Mouse (Mus musculus) kidney, adult 18-20 months (tissue): Measurements from ENCODE around the gene Ccdc77.

Experiments
- DNase-seq: peaks from one replicate; pipeline ENCODE4 v3.0.0; 2021

Gene Ccdc77

DNA sequence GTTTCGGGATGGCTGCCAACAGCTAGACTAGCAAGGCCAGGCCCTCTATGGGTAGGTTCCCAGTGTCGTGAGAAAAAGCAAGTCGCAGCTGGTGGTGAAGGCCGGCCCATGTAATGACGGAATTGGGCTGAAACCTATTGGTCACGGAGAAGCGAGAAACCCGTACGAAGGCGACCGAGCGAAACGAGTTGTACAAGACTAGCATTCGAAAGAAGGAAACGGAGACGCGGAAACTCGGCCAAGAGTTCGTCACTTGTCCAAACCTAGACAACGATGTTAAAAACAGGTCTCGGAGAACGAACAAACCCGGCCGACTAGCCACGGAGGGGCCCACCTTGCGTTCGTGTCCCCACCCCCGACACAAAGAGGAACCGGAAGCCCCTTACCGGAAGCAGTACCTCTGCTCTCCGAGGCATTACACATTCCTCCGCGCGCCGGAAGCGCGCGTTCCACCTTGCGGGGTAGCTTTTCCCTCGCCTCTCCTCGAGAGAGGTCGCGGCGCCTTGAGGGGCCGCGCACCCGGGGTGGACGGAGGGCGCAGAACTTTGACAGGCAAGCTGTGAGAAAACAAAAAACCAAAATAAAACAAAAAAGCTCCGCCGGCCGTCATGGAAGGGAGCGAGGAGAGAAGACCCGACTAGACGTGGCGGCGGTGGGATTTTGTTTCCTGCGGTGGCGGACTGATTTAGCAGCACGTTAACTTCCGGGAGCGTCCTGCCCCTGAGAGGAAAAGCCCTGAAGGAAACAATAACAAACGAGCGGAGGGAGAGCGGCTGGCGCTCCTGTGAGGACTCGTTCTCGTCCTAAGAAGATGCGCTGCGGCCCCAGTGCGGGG is at the start of gene Ccdc77, which contains the start of gene Kdm5a:
Gene Ccdc77 (minus strand): TSS at position 687 of the 835 bp plus-strand sequence.
Gene Kdm5a (plus strand): TSS at position 437 of the 835 bp plus-strand sequence.
- peak; percentile 94 for DNase-seq

DNA sequence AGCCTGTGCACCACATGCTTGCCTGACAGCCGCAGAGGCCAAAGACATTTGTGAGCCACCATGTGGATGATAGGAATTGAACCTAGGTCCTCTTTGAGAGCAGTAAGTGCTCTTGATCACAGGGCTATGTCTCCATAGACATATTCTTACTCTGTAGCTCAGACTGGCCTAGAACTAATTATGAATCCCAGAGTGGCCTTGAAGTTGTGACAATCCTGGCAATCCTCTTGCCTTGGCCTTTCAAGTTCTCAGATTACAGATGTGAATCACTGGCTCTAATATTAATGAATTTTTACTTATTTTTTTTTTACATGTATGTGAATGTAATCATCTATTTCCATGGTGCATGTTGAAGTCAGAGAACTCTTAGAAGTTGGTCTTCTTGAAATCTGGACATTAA is 39.8 kb upstream of the Ccdc77 start:
- no peak for DNase-seq

DNA sequence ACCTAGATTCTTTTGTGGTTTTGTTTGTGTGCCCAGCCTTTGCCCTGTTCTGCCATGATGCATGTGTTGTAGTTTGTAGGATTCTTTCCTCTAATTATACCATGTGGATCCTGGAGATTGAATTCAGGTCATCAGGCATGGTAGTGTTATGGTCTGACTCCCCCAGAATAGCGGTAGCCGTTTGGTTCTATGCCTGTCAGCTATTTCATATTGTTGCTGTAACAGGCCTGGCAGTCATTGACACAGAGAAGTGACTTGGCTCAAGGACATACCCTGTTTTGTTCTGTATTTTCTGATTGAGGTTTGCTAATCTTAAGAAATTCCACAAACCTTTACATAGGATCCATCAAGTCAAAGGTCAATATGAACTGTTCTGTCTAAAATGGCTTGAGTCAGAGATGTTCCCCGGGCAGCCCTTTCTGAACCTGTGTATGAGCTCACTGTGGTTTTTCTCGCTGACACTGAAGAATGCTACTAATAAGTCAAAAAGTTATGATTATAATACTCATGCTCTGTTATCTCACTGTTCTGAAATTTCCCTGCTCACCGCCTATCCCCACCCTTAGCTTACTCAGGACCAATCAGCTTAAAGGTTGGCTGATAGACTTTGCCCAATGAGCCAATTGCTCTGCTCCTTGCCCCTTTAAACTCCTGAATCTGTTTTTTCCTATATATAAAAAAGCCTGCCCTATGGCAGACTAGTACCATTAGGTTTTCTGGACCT is 31.6 kb upstream of the Ccdc77 start:
- DNase-seq: no peak

DNA sequence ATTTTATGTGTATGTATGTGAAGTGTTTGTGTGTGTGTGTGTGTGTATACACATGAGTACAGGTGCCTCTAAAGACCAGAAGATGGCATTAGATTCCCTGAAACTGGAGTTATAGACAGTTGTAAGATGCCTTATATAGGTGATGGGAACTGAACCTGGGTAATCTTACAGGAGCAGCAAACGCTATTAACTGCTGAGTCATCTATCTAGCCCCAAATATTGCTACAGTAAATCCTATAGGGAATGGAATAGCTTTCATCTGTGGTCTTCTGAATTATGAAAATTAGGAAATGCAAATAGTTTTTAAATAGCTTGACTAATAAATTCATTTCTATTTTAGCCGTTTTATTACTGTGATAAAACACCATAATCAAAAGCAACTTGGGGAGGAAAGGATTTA is 28.6 kb upstream of the Ccdc77 start:
- DNase-seq: no peak

DNA sequence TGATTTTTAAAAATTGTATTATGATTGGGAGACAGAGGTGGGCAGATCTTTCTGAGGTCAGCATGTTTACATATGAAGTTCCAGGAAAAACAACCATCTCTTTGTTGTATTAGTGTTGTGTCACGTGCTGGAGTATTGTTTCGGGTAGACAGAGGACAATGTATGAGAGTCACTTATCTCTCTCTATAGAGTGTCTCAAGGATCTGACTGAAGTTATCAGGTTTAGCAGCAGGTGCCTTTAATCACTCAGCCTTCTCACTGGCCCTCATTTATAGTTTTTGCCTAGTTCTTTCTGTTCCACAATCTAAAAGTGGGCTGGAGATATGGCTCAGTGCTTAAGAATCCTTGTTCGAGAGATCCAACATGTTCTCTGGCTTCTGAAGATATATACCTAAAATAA is 25.9 kb upstream of the Ccdc77 start:
- DNase-seq: no peak

- DNase-seq: no peak
Measured at GRCm38 (mm10) chr6:120376736-120377135, 12.6 kb upstream of the Ccdc77 start.

DNA sequence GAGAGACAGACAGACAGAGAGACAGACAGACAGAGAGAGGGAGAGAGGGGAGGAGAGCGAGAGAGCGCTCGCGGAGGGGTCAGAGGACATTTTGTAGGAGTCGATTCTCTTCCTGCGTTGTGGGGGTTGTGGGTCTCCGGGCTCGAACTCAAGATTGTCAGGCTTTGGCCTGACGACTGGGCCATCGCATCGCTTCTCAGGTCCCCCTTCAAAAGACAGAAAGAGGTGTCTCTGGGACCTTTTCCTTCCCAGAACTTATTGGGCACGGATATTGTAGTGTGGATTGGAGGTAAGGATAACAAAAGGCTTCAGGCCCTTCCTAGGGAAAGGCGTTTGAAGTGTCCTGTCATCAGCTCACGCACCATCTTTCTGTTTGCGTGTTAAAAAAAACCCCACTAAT is 877 bp upstream of the Ccdc77 start:
- DNase-seq: peak; percentile 3

DNA sequence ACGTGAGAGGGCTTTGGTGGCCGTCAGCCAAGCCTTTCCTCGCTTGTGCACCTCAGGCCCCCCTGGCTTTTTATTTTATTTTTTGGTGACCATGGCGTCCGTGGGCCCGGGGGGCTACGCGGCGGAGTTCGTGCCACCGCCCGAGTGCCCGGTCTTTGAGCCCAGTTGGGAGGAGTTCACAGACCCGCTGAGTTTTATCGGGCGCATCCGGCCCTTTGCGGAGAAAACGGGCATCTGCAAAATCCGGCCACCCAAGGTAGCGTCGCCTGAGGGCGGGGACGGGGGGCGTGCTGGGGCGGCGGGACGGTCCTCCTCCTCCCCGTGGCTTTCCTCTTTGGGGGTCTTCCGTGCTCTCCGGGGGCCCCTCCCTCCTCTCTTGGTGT is 340 bp upstream of the Ccdc77 start:
- no peak for DNase-seq

DNA sequence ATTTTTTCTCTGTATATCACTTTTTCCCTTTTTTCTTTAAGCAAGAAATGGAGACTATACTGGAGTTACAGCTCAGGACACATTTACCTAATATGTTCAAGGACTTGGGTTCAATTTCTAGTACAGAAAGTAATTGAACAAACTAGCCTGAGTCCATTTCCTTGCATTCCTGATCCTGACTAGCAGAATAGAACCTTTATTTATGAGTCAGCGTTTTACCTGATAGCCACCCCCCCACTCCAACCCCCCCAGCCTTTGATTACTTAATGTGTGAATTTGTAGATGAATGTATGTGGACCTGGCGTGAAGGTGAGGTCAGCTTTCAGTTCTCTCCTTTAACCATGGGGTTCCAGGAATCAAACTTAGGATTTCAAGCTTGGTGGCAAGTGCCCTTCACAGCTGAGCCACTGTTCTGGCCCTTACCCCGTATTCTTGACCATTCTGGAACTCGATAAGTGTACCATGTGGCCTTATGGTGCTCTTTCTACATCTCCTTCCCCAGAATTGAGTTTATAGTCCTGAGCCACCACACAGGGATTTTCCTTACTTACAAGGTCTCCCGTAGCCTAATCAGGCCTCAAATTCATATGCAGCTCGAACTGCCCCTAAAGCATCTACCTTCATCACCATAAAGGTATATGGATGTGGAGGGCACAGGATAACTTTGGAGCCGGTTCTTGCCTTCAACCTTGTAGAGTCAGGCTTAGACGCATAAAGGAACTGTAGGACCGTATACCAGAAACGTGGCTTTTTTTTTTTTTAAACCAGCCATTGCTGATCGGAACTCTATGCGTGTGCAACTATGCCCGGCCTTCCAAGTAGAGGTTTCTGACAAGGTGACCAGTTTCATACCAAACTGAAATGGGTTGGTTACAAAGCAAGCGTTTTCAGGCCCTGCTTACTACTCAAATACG is 1.1 kb downstream of the Ccdc77 start:
- no peak for DNase-seq

DNA sequence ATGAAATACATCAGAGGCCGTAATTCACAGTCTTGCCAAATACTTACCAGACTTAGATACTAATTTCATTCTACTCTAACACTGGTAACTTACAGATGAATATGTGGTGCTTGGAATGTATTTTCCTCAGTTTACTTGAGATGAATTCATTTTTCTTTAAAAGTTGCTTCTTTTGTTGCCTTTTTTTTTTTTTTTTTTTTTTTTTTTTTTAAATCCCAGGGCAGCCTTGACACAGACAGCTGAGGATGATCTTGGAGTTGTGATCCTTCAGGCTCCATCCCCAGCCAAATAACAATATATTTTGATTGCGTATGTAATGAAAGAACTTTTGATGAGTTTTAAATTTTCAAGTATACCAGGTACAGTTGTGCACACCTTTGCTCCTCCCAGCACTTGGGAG is 2.0 kb downstream of the Ccdc77 start:
- DNase-seq: no peak

- peak; percentile 81 for DNase-seq
Measured at GRCm38 (mm10) chr6:120356951-120357945, 6.9 kb downstream of the Ccdc77 start.

DNA sequence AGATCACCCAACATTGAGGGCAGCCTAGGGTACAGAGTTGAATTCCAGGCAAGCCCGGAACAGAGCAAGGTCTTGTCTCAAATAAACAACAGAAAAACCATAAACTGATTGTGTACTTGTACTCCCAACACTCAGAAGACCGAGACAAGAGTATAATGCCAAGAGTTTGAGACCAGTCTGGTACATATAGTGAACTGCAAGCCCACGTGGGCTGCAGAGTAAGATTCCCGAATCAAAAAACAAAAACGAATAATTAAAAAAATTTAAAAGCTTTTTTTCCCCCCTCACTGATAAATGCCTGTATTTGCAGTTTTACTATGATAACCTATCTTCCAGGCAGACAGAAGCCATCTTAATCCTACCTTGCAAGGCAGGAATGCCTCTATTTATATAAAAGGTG is 7.7 kb downstream of the Ccdc77 start:
- no peak for DNase-seq

- no peak for DNase-seq
Measured at GRCm38 (mm10) chr6:120349018-120349417, 15.2 kb downstream of the Ccdc77 start.

DNA sequence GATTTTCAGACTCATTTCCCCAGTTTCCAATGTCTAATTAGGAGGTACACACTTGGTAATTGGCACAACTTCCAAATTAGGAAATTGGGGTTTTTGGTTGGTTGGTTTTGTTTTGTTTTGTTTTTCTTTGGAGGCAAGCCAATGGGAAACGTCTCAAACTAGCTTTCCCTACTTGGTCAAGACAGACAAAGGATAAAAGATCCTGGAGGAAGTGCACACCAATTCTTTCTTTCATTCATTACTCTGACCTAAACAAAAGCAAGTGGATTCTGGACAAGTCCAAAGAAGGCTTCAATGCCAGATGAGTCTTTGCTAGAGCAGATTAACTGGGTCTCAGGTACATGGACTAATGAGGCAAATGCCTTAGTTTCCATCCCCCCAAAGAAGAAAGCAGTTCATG is 20.2 kb downstream of the Ccdc77 start:
- no peak for DNase-seq

DNA sequence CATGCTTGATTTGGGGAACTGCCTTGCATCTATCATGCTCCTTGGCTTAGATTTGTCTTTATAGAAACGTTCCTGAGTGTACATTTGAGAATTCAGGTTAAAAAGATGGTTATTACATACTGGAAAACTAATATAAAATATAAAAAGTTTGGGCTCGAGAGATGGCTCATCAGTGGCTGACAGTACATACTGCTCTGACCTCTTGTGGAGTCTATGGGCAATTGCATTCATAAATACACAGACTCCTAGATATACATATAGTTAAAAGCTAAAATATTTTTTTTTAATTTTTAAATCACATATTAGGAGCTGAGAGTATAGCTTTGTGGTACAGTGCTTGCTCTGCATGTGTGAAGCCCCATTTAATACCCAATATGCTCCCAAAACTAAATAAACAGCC is 31.8 kb downstream of the Ccdc77 start:
- no peak for DNase-seq

DNA sequence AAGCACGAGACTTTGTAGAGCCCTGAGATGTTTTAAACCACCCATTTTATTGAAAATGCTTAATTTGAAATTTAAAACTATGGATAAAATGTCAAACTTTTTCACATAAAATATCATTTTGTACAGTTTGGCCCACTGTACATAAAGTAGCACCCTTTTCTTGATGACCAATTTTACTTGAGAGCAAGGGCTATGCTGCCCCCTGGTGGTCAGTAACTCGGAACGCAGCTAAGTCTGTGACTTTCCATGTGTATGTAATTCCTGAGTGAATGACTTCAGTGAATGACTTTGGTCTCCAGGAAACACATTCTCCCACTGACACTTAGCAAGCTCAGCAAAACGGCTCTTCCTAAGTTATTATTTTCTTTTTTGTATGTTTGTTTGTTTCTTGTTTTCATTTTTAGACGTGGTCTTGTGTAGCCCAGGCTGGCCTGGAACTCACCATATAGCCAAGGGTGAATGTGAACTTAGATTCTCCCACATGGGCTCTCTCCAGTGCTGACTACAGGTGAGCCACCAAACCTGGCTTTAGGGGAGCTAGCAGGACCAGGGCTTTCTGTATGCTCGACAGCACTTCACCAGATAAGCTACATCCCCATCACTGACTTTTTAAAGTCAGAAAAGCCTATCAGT is 39.8 kb downstream of the Ccdc77 start:
- DNase-seq: peak; percentile 65

- DNase-seq: no peak
Measured at GRCm38 (mm10) chr6:120320369-120320768, 43.8 kb downstream of the Ccdc77 start.

- no peak for DNase-seq
Measured at GRCm38 (mm10) chr6:120319129-120319528, 45.0 kb downstream of the Ccdc77 start.

GRCm38 (mm10) chr6:120318303-120318940 is 45.8 kb downstream of the Ccdc77 start:
- DNase-seq: no peak

- no peak for DNase-seq
Measured at GRCm38 (mm10) chr6:120312443-120312842, 51.7 kb downstream of the Ccdc77 start.

- DNase-seq: no peak
Measured at GRCm38 (mm10) chr6:120309787-120310186, 54.4 kb downstream of the Ccdc77 start.
